ENCODE assay signal across 15 mouse cellular contexts in genomic region chr14:121946728-121947127, GRCm38 (mm10). TPM values are rescaled to one million over a fixed set of nuclear protein-coding genes. Genes with fewer than 3 reads are reported as not detected.
DNase-seq lines count a peak whose midpoint lies in the region; ATAC-seq and TF ChIP-seq lines count a peak whose summit lies in the region.
"Had no signal": no experiment of that assay in that cellular context is flagged by ENCODE, and none has a peak within 500 bp of the region (broad histone marks: within the 10 kb centered on the region; RNA-seq: fewer than 3 reads in every experiment).

No protein-coding gene starts in this region.

- no peak for TF ChIP-seq CTCF in kidney, adult 2 months (conservative IDR thresholded peaks at IDR 0.05; ENCODE audit: insufficient read depth, insufficient read length, low read depth, low read length)
- TF ChIP-seq CTCF in E14TG2a.4 (conservative IDR thresholded peaks at IDR 0.05; ENCODE audit: low read length): no peak
- no peak for TF ChIP-seq CTCF in left cerebral cortex, adult 2 months (IDR thresholded peaks at IDR 0.05)
- no peak for TF ChIP-seq CTCF in cerebellum, adult 2 months (IDR thresholded peaks at IDR 0.05; ENCODE audit: borderline replicate concordance, insufficient read depth, low read depth, low read length)

- no peak for DNase-seq in kidney, adult 2 months
- DNase-seq in kidney, adult 18-20 months: no peak
- peak; percentile 81 for DNase-seq in CD4-positive helper T cell, adult 2 months (ENCODE audit: low read depth, low spot score)
- no peak for DNase-seq in left cerebral cortex, adult 2 months (ENCODE audit: extremely low spot score in 1 of 2, low spot score in 2 of 2)
- DNase-seq in cerebellum, adult 2 months: no peak
- DNase-seq: cerebellum, adult 8-10 months; liver, embryonic 13.5 days; right cerebral cortex, adult 18-20 months had no signal

- H3K4me3 ChIP-seq in kidney, adult 2 months (ENCODE audit: insufficient read depth, low read depth, low read length): peak overlapping the region; percentile 19; the same call in 1 of the 2 replicates
- peak overlapping the region; percentile 30 for H3K4me3 ChIP-seq in E14TG2a.4 (replicated peaks; ENCODE audit: low read length)
- no peak overlapping the region for H3K4me3 ChIP-seq in embryonic facial prominence, embryonic 15.5 days (replicated peaks)
- no peak overlapping the region for H3K4me3 ChIP-seq in left cerebral cortex, adult 2 months
- no peak overlapping the region for H3K4me3 ChIP-seq in cerebellum, adult 2 months (replicated peaks; ENCODE audit: insufficient read depth, low read depth, low read length)
- H3K4me3 ChIP-seq in hindbrain, embryonic 12.5 days: no peak overlapping the region
- H3K4me3 ChIP-seq: erythroblast, embryonic 14.5 days; liver, embryonic 13.5 days; midbrain, embryonic 10.5 days had no signal

- H3K4me1 ChIP-seq in kidney, adult 2 months (ENCODE audit: control insufficient read depth, insufficient read depth, low read length): no peaks in the 10 kb centered on the region
- H3K4me1 ChIP-seq in E14TG2a.4 (replicated peaks; ENCODE audit: low read depth, low read length): peaks cover 36% of the 10 kb centered on the region
- 0 out of 2 replicates have a peak, but pooled peaks cover 5% of the 10 kb centered on the region for H3K4me1 ChIP-seq in embryonic facial prominence, embryonic 15.5 days
- H3K4me1 ChIP-seq in cerebellum, adult 2 months (ENCODE audit: control insufficient read depth, insufficient read depth, low read length): peaks cover 5% of the 10 kb centered on the region
- H3K4me1 ChIP-seq in hindbrain, embryonic 12.5 days: no peaks in the 10 kb centered on the region
- H3K4me1 ChIP-seq: midbrain, embryonic 10.5 days had no signal

- 0 out of 2 replicates have a peak, but pooled peaks cover 3% of the 10 kb centered on the region for H3K9me3 ChIP-seq in E14TG2a.4 (ENCODE audit: low read length)
- H3K9me3 ChIP-seq in embryonic facial prominence, embryonic 15.5 days (replicated peaks): 0 out of 2 replicates have a peak, but pooled peaks cover 3% of the 10 kb centered on the region
- H3K9me3 ChIP-seq in hindbrain, embryonic 12.5 days (replicated peaks): 0 out of 2 replicates have a peak, but pooled peaks cover 3% of the 10 kb centered on the region
- H3K9me3 ChIP-seq: liver, embryonic 13.5 days had no signal

- ATAC-seq in embryonic facial prominence, embryonic 15.5 days (ENCODE audit: insufficient number of reproducible peaks, low FRiP score, low TSS enrichment, low read depth): no peak
- ATAC-seq in hindbrain, embryonic 12.5 days (ENCODE audit: low FRiP score): no peak

- intact Hi-C loops in left cerebral cortex, adult 2 months (cut with DNase I): no loop called here

- H3K36me3 ChIP-seq in kidney, adult 2 months (ENCODE audit: control insufficient read depth, insufficient read depth, low read length): no peaks in the 10 kb centered on the region
- peaks cover 6% of the 10 kb centered on the region; the same call in 1 of the 2 replicates for H3K36me3 ChIP-seq in E14TG2a.4 (ENCODE audit: insufficient read depth, low read length)
- no peaks in the 10 kb centered on the region for H3K36me3 ChIP-seq in embryonic facial prominence, embryonic 15.5 days
- no peaks in the 10 kb centered on the region for H3K36me3 ChIP-seq in hindbrain, embryonic 12.5 days
- H3K36me3 ChIP-seq: liver, embryonic 13.5 days; midbrain, embryonic 10.5 days had no signal

- no peak overlapping the region for H3K4me2 ChIP-seq in embryonic facial prominence, embryonic 15.5 days (replicated peaks)
- H3K4me2 ChIP-seq in hindbrain, embryonic 12.5 days (replicated peaks): no peak overlapping the region
- H3K4me2 ChIP-seq: liver, embryonic 13.5 days had no signal

- TF ChIP-seq POLR2A in kidney, adult 2 months (IDR thresholded peaks at IDR 0.05; ENCODE audit: low read depth, low read length): no peak
- TF ChIP-seq POLR2A in cerebellum, adult 2 months (IDR thresholded peaks at IDR 0.05; ENCODE audit: borderline replicate concordance, insufficient read depth, low read length): no peak

- no peak overlapping the region; the same call in 1 of the 2 replicates for H3K9ac ChIP-seq in embryonic facial prominence, embryonic 15.5 days
- H3K9ac ChIP-seq in hindbrain, embryonic 12.5 days: no peak overlapping the region
- H3K9ac ChIP-seq: liver, embryonic 13.5 days had no signal

- no peaks in the 10 kb centered on the region for H3K27me3 ChIP-seq in kidney, adult 2 months (replicated peaks; ENCODE audit: control insufficient read depth, insufficient read depth, low read length)
- H3K27me3 ChIP-seq in E14TG2a.4 (ENCODE audit: insufficient read depth, low read length): no peaks in the 10 kb centered on the region
- H3K27me3 ChIP-seq in embryonic facial prominence, embryonic 15.5 days: no peaks in the 10 kb centered on the region
- no peaks in the 10 kb centered on the region for H3K27me3 ChIP-seq in cerebellum, adult 2 months (ENCODE audit: control insufficient read depth, insufficient read depth, low read length)
- H3K27me3 ChIP-seq in hindbrain, embryonic 12.5 days: no peaks in the 10 kb centered on the region
- H3K27me3 ChIP-seq: liver, embryonic 13.5 days had no signal

- peak overlapping the region; percentile 59; the same call in 1 of the 2 replicates for H3K27ac ChIP-seq in kidney, adult 2 months (ENCODE audit: insufficient read depth, low read depth, low read length)
- H3K27ac ChIP-seq in embryonic facial prominence, embryonic 15.5 days (replicated peaks): 0 out of 2 replicates have a peak overlapping the region, but pooled peaks have one; percentile 17
- no peak overlapping the region for H3K27ac ChIP-seq in left cerebral cortex, adult 2 months
- H3K27ac ChIP-seq in cerebellum, adult 2 months (ENCODE audit: insufficient read depth, low read length): no peak overlapping the region
- H3K27ac ChIP-seq in hindbrain, embryonic 12.5 days: no peak overlapping the region
- H3K27ac ChIP-seq: liver, embryonic 13.5 days; midbrain, embryonic 10.5 days had no signal

- 56% methylated on average over 8 of the region's 8 CpGs for WGBS in kidney, adult 2 months
- 42% methylated on average over 8 of the region's 8 CpGs for WGBS in embryonic facial prominence, embryonic 15.5 days
- 80% methylated on average over 8 of the region's 8 CpGs for WGBS in cerebellum, adult 2 months
- 77% methylated on average over 8 of the region's 8 CpGs for WGBS in hindbrain, embryonic 12.5 days

RNA-seq across cellular contexts. Expression of gene Gpr183, which starts 18.3 kb away (rescaled TPM):
- 0.65 and 1.7 TPM in 2 replicates for polyA plus RNA-seq in kidney, adult 2 months (2012; rRNA removed)
- polyA plus RNA-seq in embryonic facial prominence, embryonic 15.5 days (2015; fragmentation: Nextera tagmentation; extraction: Ambion mirVana): 4.9 and 5.0 TPM in 2 replicates
- under 1 TPM; 0.44 to 0.66 TPM for total RNA-seq in left cerebral cortex, adult 2 months (2021)
- 0.33 and 0.52 TPM in 2 replicates for polyA plus RNA-seq in cerebellum, adult 2 months (2012; rRNA removed)
- 2.0 and 2.1 TPM in 2 replicates for polyA plus RNA-seq in hindbrain, embryonic 12.5 days (2016; fragmentation: Nextera tagmentation; extraction: Ambion mirVana)

RNA-seq across cellular contexts. Expression of gene Gpr18, which starts 31.1 kb away (rescaled TPM):
- 0.83 and 3.5 TPM in 2 replicates for polyA plus RNA-seq in kidney, adult 2 months (2012; rRNA removed)
- polyA plus RNA-seq in embryonic facial prominence, embryonic 15.5 days (2015; fragmentation: Nextera tagmentation; extraction: Ambion mirVana): 0.21 and 0.43 TPM in 2 replicates
- total RNA-seq in left cerebral cortex, adult 2 months (2021): not detected
- 0.06 TPM in 1 of 2 replicates, not detected in the other for polyA plus RNA-seq in cerebellum, adult 2 months (2012; rRNA removed)
- polyA plus RNA-seq in hindbrain, embryonic 12.5 days (2016; fragmentation: Nextera tagmentation; extraction: Ambion mirVana): 0.21 TPM in 1 of 2 replicates, not detected in the other
- total RNA-seq: left cerebral cortex, adult 18-20 months had no signal
- polyA plus RNA-seq: brain, embryonic 14.5 days; erythroblast, embryonic 14.5 days; liver, embryonic 13.5 days had no signal

Comparison
In these comparisons a context has a peak if more than half of its experiments do, and no peak if none do; other contexts are left out.
1. H3K27ac ChIP-seq: peak in kidney, adult 2 months (single experiment) and embryonic facial prominence, embryonic 15.5 days (single experiment); none in left cerebral cortex, adult 2 months (single experiment), cerebellum, adult 2 months (single experiment) and hindbrain, embryonic 12.5 days (single experiment).
2. H3K4me3 ChIP-seq: peak in kidney, adult 2 months (single experiment) and E14TG2a.4 (single experiment); none in embryonic facial prominence, embryonic 15.5 days (single experiment), left cerebral cortex, adult 2 months (single experiment), cerebellum, adult 2 months (single experiment) and hindbrain, embryonic 12.5 days (single experiment).